Mouse (Mus musculus) midbrain, embryonic 13.5 days (tissue): ENCODE results near the gene Isx. TPM values are rescaled to one million over a fixed set of nuclear protein-coding genes. Genes with fewer than 3 reads are reported as not detected.

Source experiments
- polyA plus RNA-seq: library from polyadenylated mRNA; unstranded; fragments of >200 nt; fragmentation: Nextera tagmentation; extraction: Ambion mirVana; gene quantifications from 2 replicates; pipeline ENCODE4 v1.2.1, GENCODE M21; 2015

Isx gene
- polyA plus RNA-seq, 1 experiment from 2014 or later, result not detected

Other genes with a start within 250 kb of the Isx start
- gene Hmgxb4, start 120.2 kb downstream of the Isx start, polyA plus RNA-seq, result 43.0 and 51.0 TPM in 2 replicates
- gene Tom1, start 160.5 kb downstream of the Isx start, polyA plus RNA-seq, result 21.0 and 22.7 TPM in 2 replicates
- gene Hmox1, start 220.4 kb downstream of the Isx start, polyA plus RNA-seq, result 11.7 and 15.4 TPM in 2 replicates
- 64.2 and 64.9 TPM in 2 replicates for gene Mcm5, start 236.4 kb downstream of the Isx start, polyA plus RNA-seq